Mouse (Mus musculus) hindbrain, postnatal 0 days (tissue): ENCODE results near the gene Rnf144b. TPM values are rescaled to one million over a fixed set of nuclear protein-coding genes. Genes with fewer than 3 reads are reported as not detected.

Experiments used
- ATAC-seq: fragments of 200-750 bp; cut with Nextera tagmentation; 2 replicates; pipeline ENCODE4 v1.8.0; 2017; ENCODE audit warnings: mild to moderate bottlenecking, moderate TSS enrichment, moderate library complexity
- DNase-seq: peaks from one replicate; pipeline ENCODE4 v3.0.0-alpha.2; 2015; ENCODE audit warnings: low spot score
- H3K27ac ChIP-seq: fragments of 300-500 bp; sonication (generic); 2 replicates; pipeline ENCODE4 v1.5.1; 2014; ENCODE audit warnings: mild to moderate bottlenecking
- H3K27me3 ChIP-seq: fragments of 300-500 bp; sonication (generic); 2 replicates; pipeline ENCODE4 v1.6.1; 2014; ENCODE audit warnings: low read length, mixed read lengths; ENCODE audit not compliant: insufficient read depth
- H3K36me3 ChIP-seq: fragments of 300-500 bp; sonication (generic); 2 replicates; pipeline ENCODE4 v1.6.1; 2014; ENCODE audit warnings: low read length, mixed read lengths; ENCODE audit not compliant: insufficient read depth
- H3K4me1 ChIP-seq: fragments of 300-500 bp; sonication (generic); 2 replicates; pipeline ENCODE4 v1.6.1; 2014; ENCODE audit warnings: antibody characterized with exemption, low read length, mixed read lengths; ENCODE audit not compliant: insufficient read depth
- H3K4me2 ChIP-seq: fragments of 300-500 bp; sonication (generic); 2 replicates; pipeline ENCODE4 v1.6.1; 2014; ENCODE audit warnings: low read depth, mild to moderate bottlenecking, low read length, moderate library complexity, mixed read lengths
- H3K4me3 ChIP-seq: fragments of 300-500 bp; sonication (generic); 2 replicates; pipeline ENCODE4 v1.5.1; 2014; ENCODE audit warnings: low read length
- H3K9ac ChIP-seq: fragments of 300-500 bp; sonication (generic); replicated peaks from 2 replicates; pipeline ENCODE4 v1.6.1; 2014; ENCODE audit warnings: mild to moderate bottlenecking, low read length, moderate library complexity, mixed read lengths
- H3K9me3 ChIP-seq: fragments of 300-500 bp; sonication (generic); 2 replicates; pipeline ENCODE4 v1.6.1; 2016; ENCODE audit warnings: low read length, mixed read lengths
- CTCF ChIP-seq: IDR thresholded peaks from 2 replicates; pipeline ENCODE4 v1.5.1; 2016; ENCODE audit warnings: antibody characterized with exemption, control low read depth, low read depth
- WGBS: fragments of 180-500 bp; shearing (Covaris S2); extraction: QIAGEN DNeasy Blood & Tissue Kit; methylation state at CpG from one replicate; pipeline ENCODE4 v1.1.7; 2014; 5-methylcytosine and 5-hydroxymethylcytosine counted together
- polyA plus RNA-seq: library from polyadenylated mRNA; unstranded; fragments of >200 nt; fragmentation: Nextera tagmentation; extraction: Ambion mirVana; gene quantifications from 2 replicates; pipeline ENCODE4 v1.2.1, GENCODE M21; 2015
- total RNA-seq: library from RNA; depleted of rRNA; stranded (reverse); fragments of >200 nt; gene quantifications from 2 replicates; pipeline ENCODE4 v1.2.3, GENCODE M21; 2014

Rnf144b gene
- total and polyA plus RNA-seq, 2 experiments from 2014 or later = 1.7 to 2.7 TPM

DNA sequence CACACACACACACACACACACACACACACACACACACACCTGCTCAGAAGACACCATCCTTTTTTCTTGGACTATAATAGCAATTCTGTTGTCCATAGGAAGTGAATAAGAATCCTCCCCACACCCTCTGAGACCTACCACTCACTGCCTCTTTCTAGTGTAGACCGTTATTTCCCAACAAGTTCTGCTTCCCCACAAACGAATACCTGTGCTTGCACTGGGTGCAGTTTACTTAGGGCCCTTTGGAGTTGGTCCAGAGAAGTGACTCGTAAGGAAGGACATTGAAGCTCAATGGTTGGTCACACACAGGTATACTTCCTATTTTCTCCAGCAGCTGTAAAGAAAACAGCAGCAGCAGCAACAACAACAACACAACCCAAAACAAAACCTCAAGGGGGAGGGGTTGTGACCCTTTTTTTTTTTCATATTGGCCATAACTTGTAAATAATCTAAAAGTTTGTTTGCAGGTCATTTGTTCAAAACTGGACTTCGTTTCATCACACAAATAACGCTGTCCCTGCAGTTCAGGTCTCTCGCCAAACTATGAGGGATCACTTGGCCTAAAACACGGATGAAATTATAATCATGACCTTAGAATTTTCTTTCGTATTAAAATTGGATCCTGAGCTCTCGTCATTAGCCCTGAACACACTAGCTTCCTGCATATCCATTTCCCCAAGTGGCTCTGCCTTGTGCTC, 60.7 kb downstream of the Rnf144b start:
- H3K9me3 ChIP-seq = no peaks in the 10 kb centered on the region
- H3K27ac ChIP-seq = no peak overlapping the region
- H3K4me3 ChIP-seq = no peak overlapping the region
- H3K4me2 ChIP-seq = no peak overlapping the region
- TF ChIP-seq CTCF = no peak
- ATAC-seq (no peak), DNase-seq (no peak)
- no peak overlapping the region for H3K9ac ChIP-seq
- no peaks in the 10 kb centered on the region for H3K36me3 ChIP-seq
- H3K27me3 ChIP-seq = no peaks in the 10 kb centered on the region
- 90% methylated on average over 9 of the region's 9 CpGs for WGBS
- H3K4me1 ChIP-seq = no peaks in the 10 kb centered on the region

DNA sequence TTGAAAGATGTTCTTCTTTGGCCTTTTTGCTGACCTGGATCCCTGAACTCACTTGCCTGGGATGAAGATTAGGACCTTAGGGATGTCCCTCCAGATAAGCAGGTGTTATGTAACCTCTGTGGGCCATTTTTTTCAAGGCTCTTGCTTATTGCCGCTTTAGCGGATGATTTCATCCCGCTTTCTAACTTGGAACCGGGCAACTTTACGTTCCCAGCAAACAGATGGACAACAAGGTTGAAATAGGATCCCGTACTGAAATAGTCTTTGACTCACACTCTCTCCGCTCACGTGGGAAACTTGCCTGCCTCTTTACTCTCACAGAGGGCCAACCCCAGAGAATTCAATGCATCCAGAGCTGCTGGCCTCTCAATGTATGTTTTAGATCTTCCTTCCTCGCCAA, 61.3 kb downstream of the Rnf144b start:
- no peaks in the 10 kb centered on the region for H3K36me3 ChIP-seq
- TF ChIP-seq CTCF = no peak
- H3K9me3 ChIP-seq = no peaks in the 10 kb centered on the region

DNA sequence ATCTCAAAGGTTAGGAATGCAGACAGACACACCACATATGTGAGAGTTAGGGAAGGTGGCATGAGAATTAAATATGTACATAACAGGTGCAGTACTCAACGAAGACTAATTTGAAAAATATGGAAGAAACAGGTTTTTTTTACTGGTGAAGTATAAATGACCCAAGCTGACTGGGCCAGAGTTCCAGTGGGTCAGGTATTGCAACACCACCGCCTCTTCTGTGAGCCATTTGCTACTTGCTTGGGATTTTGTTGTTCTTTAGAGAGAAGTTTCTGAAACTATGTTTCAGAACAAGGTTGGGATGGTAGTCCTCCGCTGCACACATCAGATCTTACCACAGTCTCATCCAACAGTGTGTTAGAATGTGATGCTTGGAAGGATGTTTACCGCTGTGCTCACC, 65.4 kb downstream of the Rnf144b start:
- H3K27ac ChIP-seq = no peak overlapping the region
- ATAC-seq (no peak), DNase-seq (no peak)
- H3K27me3 ChIP-seq = no peaks in the 10 kb centered on the region
- TF ChIP-seq CTCF = no peak
- no peaks in the 10 kb centered on the region for H3K9me3 ChIP-seq
- no peak overlapping the region for H3K9ac ChIP-seq
- H3K4me2 ChIP-seq = no peak overlapping the region
- no peaks in the 10 kb centered on the region for H3K36me3 ChIP-seq
- no peak overlapping the region for H3K4me3 ChIP-seq
- 77% methylated on average over 4 of the region's 4 CpGs for WGBS
- no peaks in the 10 kb centered on the region for H3K4me1 ChIP-seq

More for the DNA sequence above, 61.3 kb downstream of the Rnf144b start:
- Histone ChIP-seq H3K4me1 (no peaks in the 10 kb centered on the region), H3K9ac (no peak overlapping the region), H3K27me3 (no peaks in the 10 kb centered on the region), H3K4me3 (no peak overlapping the region), H3K4me2 (no peak overlapping the region), H3K27ac (no peak overlapping the region)
- WGBS = 89% methylated on average over 9 of the region's 9 CpGs
- DNase-seq = no peak
- no peak for ATAC-seq

DNA sequence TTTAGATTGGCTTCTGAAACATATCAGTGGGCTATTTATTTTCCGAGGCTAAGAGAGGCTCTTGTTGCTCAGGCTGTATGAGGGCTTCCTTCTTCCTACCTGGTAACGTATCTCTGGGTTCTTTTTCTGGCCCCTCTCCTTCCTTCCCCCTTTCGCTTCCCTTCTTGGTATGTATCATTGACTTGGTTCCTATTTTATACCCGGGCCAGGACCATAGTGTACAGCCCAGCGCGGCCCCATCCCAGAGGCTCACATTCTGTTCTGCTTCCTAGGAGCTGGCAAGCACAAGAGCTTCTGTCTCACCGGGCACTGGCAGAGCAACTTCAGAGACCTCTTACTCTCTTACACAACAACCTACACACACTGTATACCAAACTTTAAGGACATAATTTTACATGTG, 67.5 kb downstream of the Rnf144b start:
- H3K36me3 ChIP-seq = no peaks in the 10 kb centered on the region
- no peaks in the 10 kb centered on the region for H3K4me1 ChIP-seq
- DNase-seq = no peak
- H3K4me3 ChIP-seq = no peak overlapping the region
- WGBS = 88% methylated on average over 7 of the region's 7 CpGs
- peaks cover 1% of the 10 kb centered on the region; the same call in 1 of the 2 replicates for H3K27me3 ChIP-seq
- TF ChIP-seq CTCF = no peak
- no peak overlapping the region for H3K4me2 ChIP-seq
- no peak overlapping the region for H3K9ac ChIP-seq
- H3K9me3 ChIP-seq = no peaks in the 10 kb centered on the region
- H3K27ac ChIP-seq = no peak overlapping the region
- no peak for ATAC-seq

DNA sequence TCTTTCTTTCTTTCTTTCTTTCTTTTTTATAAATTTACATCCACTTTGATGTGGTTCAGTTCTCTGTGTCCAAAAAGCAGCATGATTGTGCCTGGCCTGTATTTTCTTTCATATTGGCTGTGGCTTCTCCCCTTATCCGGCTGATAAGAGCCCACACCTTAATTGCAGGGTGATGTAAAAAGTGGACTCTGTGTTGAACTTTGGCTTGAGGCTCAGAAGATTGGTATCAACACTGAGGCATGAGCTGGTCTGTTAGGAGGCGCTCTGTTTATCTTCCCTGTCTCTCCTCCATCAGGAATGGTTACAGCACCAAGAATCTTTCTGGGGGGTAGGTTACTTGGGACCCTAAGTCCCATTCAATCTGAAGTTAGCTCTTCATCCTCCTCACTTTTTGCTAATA, 69.7 kb downstream of the Rnf144b start:
- no peak overlapping the region for H3K4me3 ChIP-seq
- no peak for DNase-seq
- H3K27me3 ChIP-seq = peaks cover 7% of the 10 kb centered on the region; the same call in 1 of the 2 replicates
- H3K36me3 ChIP-seq = no peaks in the 10 kb centered on the region
- ATAC-seq = no peak
- no peak overlapping the region for H3K9ac ChIP-seq
- 88% methylated on average over 2 of the region's 2 CpGs for WGBS
- H3K4me2 ChIP-seq = no peak overlapping the region
- no peaks in the 10 kb centered on the region for H3K9me3 ChIP-seq
- TF ChIP-seq CTCF = no peak
- no peaks in the 10 kb centered on the region for H3K4me1 ChIP-seq
- no peak overlapping the region for H3K27ac ChIP-seq

DNA sequence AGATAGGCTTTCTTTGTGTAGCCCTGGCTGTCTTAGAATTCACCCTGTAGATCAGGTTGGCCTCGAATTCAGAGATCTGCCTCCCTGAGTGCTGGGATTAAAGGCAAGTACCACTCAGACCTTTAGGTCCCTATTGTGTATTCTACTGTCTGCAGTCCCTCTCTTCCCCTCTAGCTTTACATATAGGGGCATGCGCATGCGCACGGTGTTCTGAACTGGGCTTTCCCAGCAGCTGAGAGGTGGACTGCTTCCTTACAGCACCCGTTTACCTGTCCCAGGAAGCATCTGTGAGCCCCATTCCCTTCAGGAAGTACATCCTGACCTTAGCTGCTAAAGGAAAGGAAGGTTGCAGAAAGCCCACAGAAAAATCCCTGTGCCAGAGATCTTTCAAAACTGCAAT, 70.3 kb downstream of the Rnf144b start:
- ATAC-seq (no peak), DNase-seq (no peak)
- Histone ChIP-seq H3K9ac (no peak overlapping the region), H3K4me1 (no peaks in the 10 kb centered on the region), H3K4me3 (no peak overlapping the region), H3K36me3 (no peaks in the 10 kb centered on the region), H3K27me3 (peaks cover 7% of the 10 kb centered on the region; the same call in 1 of the 2 replicates), H3K9me3 (no peaks in the 10 kb centered on the region), H3K27ac (no peak overlapping the region), H3K4me2 (no peak overlapping the region)
- no peak for TF ChIP-seq CTCF
- 72% methylated on average over 5 of the region's 5 CpGs for WGBS

DNA sequence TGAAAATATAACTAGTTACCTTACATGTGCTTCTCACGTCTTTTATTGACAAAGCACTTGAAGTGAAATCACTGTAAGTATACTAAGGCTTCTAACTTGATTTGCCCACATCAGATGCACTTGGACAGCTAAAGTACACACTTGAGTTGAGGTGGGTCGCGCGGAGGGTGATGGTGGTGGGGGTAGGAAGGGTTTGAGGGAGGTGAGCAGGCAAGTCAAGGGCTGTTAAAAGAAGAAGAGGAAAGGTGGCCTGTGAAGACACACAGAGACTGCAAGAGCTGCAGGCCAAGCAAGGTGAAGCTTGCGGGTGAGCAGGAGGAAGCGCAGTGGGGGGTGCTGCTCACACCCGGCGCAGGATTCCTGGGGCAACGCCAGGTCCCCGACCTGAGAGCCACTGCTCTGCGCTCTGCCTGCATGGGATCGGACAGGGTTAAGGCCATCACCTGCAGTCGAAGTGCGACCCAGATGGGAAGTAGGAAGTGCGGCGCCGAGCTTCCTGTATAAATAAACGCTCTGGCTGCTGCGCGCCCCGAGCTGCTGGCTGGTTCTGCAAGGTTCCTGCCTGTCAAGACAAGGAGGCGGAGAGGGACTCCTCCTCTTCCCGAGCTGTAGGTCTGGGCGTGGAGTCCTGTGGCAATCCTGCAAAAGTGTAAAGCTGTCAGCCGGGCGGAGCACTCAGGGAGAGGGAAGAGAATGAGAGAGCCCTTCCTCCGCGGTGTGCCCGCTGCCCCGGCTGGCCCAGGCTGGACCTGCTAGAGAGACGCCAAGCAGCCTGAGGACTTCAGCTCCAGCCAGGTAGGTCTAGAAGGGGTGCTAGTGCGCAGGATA, 71.1 kb downstream of the Rnf144b start:
- WGBS = 8% methylated on average over 32 of the region's 32 CpGs
- peak overlapping the region; percentile 81 for H3K4me2 ChIP-seq
- H3K9me3 ChIP-seq = no peaks in the 10 kb centered on the region
- H3K4me3 ChIP-seq = peak overlapping the region; percentile 56
- DNase-seq = peak; percentile 66
- peaks cover 7% of the 10 kb centered on the region; the same call in 1 of the 2 replicates for H3K27me3 ChIP-seq
- no peak for TF ChIP-seq CTCF
- ATAC-seq = peak; percentile 43
- no peaks in the 10 kb centered on the region for H3K4me1 ChIP-seq
- H3K27ac ChIP-seq = no peak overlapping the region
- H3K36me3 ChIP-seq = no peaks in the 10 kb centered on the region
- H3K9ac ChIP-seq = peak overlapping the region; percentile 52
